In genomic region chr9:119346376-119346775, GRCm38 (mm10) we compare ENCODE assay signal across 28 mouse cellular contexts. TPM values are rescaled to one million over a fixed set of nuclear protein-coding genes. Genes with fewer than 3 reads are reported as not detected.
DNase-seq lines count a peak whose midpoint lies in the region; ATAC-seq lines count a peak whose summit lies in the region.
"Had no signal": no experiment of that assay in that cellular context is flagged by ENCODE, and none has a peak within 500 bp of the region (broad histone marks: within the 10 kb centered on the region; RNA-seq: fewer than 3 reads in every experiment).

No protein-coding gene starts in this region.

- intact Hi-C loops in left cerebral cortex, postnatal 25 days (cut with DNase I): loop anchor here (10.0 kb wide), 1 partner anchor 242 kb away; the partner anchor contains the start of gene Dlec1

- H3K27me3 ChIP-seq in heart, embryonic 12.5 days (replicated peaks): no peaks in the 10 kb centered on the region
- no peaks in the 10 kb centered on the region for H3K27me3 ChIP-seq in heart, embryonic 10.5 days (ENCODE audit: insufficient read depth, poor library complexity, severe bottlenecking)
- H3K27me3 ChIP-seq: CH12.LX; embryonic facial prominence, embryonic 13.5 days; forebrain, embryonic 12.5 days; forebrain, embryonic 15.5 days; hindbrain, embryonic 12.5 days; hindbrain, embryonic 15.5 days; Patski had no signal

- no peak for ATAC-seq in heart, embryonic 12.5 days (ENCODE audit: insufficient number of reproducible peaks, low FRiP score)
- ATAC-seq: forebrain, embryonic 15.5 days; intestine, postnatal 0 days; Patski had no signal

- H3K9ac ChIP-seq in heart, embryonic 12.5 days: 0 out of 2 replicates have a peak overlapping the region, but pooled peaks have one; percentile 8
- H3K9ac ChIP-seq: embryonic facial prominence, embryonic 13.5 days; forebrain, embryonic 12.5 days; forebrain, embryonic 15.5 days; hindbrain, embryonic 12.5 days; hindbrain, embryonic 15.5 days had no signal

- peaks cover 83% of the 10 kb centered on the region for H3K36me3 ChIP-seq in heart, embryonic 12.5 days
- H3K36me3 ChIP-seq in heart, embryonic 10.5 days: peaks cover 80% of the 10 kb centered on the region

- H3K9me3 ChIP-seq in heart, embryonic 12.5 days (replicated peaks): no peaks in the 10 kb centered on the region
- no peaks in the 10 kb centered on the region for H3K9me3 ChIP-seq in heart, embryonic 10.5 days
- H3K9me3 ChIP-seq: embryonic facial prominence, embryonic 10.5 days; embryonic facial prominence, embryonic 13.5 days; forebrain, embryonic 12.5 days; forebrain, embryonic 15.5 days; G1E; hindbrain, embryonic 12.5 days; hindbrain, embryonic 15.5 days had no signal

- no peak overlapping the region for H3K4me2 ChIP-seq in heart, embryonic 12.5 days
- H3K4me2 ChIP-seq: embryonic facial prominence, embryonic 13.5 days; forebrain, embryonic 12.5 days; forebrain, embryonic 15.5 days; hindbrain, embryonic 12.5 days; hindbrain, embryonic 15.5 days had no signal

- H3K4me1 ChIP-seq in heart, embryonic 12.5 days (replicated peaks): peaks cover 8% of the 10 kb centered on the region
- peaks cover 21% of the 10 kb centered on the region for H3K4me1 ChIP-seq in heart, embryonic 10.5 days

- H3K27ac ChIP-seq in heart, embryonic 12.5 days (ENCODE audit: poor library complexity, severe bottlenecking): no peak overlapping the region
- H3K27ac ChIP-seq in heart, embryonic 10.5 days: no peak overlapping the region
- H3K27ac ChIP-seq: embryonic facial prominence, embryonic 10.5 days; embryonic facial prominence, embryonic 13.5 days; forebrain, embryonic 12.5 days; forebrain, embryonic 15.5 days; hindbrain, embryonic 12.5 days; hindbrain, embryonic 15.5 days had no signal

- H3K4me3 ChIP-seq in heart, embryonic 12.5 days: no peak overlapping the region
- no peak overlapping the region for H3K4me3 ChIP-seq in heart, embryonic 10.5 days
- H3K4me3 ChIP-seq: embryonic facial prominence, embryonic 10.5 days; embryonic facial prominence, embryonic 13.5 days; erythroblast, embryonic 14.5 days; forebrain, embryonic 12.5 days; forebrain, embryonic 15.5 days; hindbrain, embryonic 12.5 days; hindbrain, embryonic 15.5 days had no signal

- DNase-seq in adrenal gland, adult 2 months: peak; percentile 64
- no peak for DNase-seq in adrenal gland, adult 18-20 months (ENCODE audit: low spot score in 2 of 2)
- no peak for DNase-seq in heart, embryonic 10.5 days (ENCODE audit: low spot score)
- peak; percentile 67 for DNase-seq in adrenal gland, postnatal 14 days
- peak; percentile 48 to 53 for DNase-seq in adrenal gland, postnatal 36 days
- no peak for DNase-seq in left cerebral cortex, postnatal 25 days (ENCODE audit: low spot score in 2 of 2)
- DNase-seq: B cell, adult 2 months; cerebellum, adult 2 months; cerebellum, postnatal 10 days; cerebellum, postnatal 36 days; embryo, embryonic 11 days; gastrocnemius, postnatal 25 days; heart, adult 18-20 months had no signal

- WGBS in heart, embryonic 12.5 days: 87% methylated on average over 8 of the region's 8 CpGs
- 87% methylated on average over 8 of the region's 8 CpGs for WGBS in heart, embryonic 10.5 days

RNA-seq across cellular contexts. Expression of gene Myd88, which starts 5.2 kb away (rescaled TPM):
- total RNA-seq in adrenal gland, adult 2 months (2021): 10 to 100 TPM; 26.9 to 34.5 TPM
- polyA plus RNA-seq in adrenal gland, adult 2 months (2012; rRNA removed): 18.5 and 19.7 TPM in 2 replicates
- 10 to 100 TPM; 28.0 to 30.3 TPM for total RNA-seq in adrenal gland, adult 18-20 months (2021)
- 10.8 and 12.7 TPM in 2 replicates for polyA plus RNA-seq in heart, embryonic 12.5 days (2016; fragmentation: Nextera tagmentation; extraction: Ambion mirVana)
- polyA plus RNA-seq in heart, embryonic 10.5 days (2016; fragmentation: Nextera tagmentation; extraction: Ambion mirVana): 11.4 and 11.6 TPM in 2 replicates
- total RNA-seq in adrenal gland, postnatal 14 days (2021): 26.2 and 27.3 TPM in 2 replicates
- total RNA-seq in adrenal gland, postnatal 36 days (2021): 10 to 100 TPM; 25.9 to 36.7 TPM
- total RNA-seq in left cerebral cortex, postnatal 25 days (2021): 1 to 10 TPM; 5.4 to 7.3 TPM

RNA-seq across cellular contexts. Expression of gene Acaa1a, which starts 6.9 kb away (rescaled TPM):
- total RNA-seq in adrenal gland, adult 2 months (2021): 100 to 1,000 TPM in 1 of 2 experiments, 10 to 100 TPM in 1; 79.6 to 121 TPM
- 607 and 681 TPM in 2 replicates for polyA plus RNA-seq in adrenal gland, adult 2 months (2012; rRNA removed)
- 100 to 1,000 TPM; 119 to 124 TPM for total RNA-seq in adrenal gland, adult 18-20 months (2021)
- polyA plus RNA-seq in heart, embryonic 12.5 days (2016; fragmentation: Nextera tagmentation; extraction: Ambion mirVana): 82.6 and 85.6 TPM in 2 replicates
- polyA plus RNA-seq in heart, embryonic 10.5 days (2016; fragmentation: Nextera tagmentation; extraction: Ambion mirVana): 86.5 and 91.8 TPM in 2 replicates
- total RNA-seq in adrenal gland, postnatal 14 days (2021): 106 and 108 TPM in 2 replicates
- 100 to 1,000 TPM; 104 to 116 TPM for total RNA-seq in adrenal gland, postnatal 36 days (2021)
- 10 to 100 TPM; 71.4 to 72.6 TPM for total RNA-seq in left cerebral cortex, postnatal 25 days (2021)

RNA-seq across cellular contexts. Expression of gene Xylb, which starts 10.8 kb away (rescaled TPM):
- 1 to 10 TPM; 1.5 to 1.8 TPM for total RNA-seq in adrenal gland, adult 2 months (2021)
- 1.1 and 1.2 TPM in 2 replicates for polyA plus RNA-seq in adrenal gland, adult 2 months (2012; rRNA removed)
- 1 to 10 TPM; 1.1 TPM for total RNA-seq in adrenal gland, adult 18-20 months (2021)
- 1.6 and 2.4 TPM in 2 replicates for polyA plus RNA-seq in heart, embryonic 12.5 days (2016; fragmentation: Nextera tagmentation; extraction: Ambion mirVana)
- polyA plus RNA-seq in heart, embryonic 10.5 days (2016; fragmentation: Nextera tagmentation; extraction: Ambion mirVana): 2.0 and 5.5 TPM in 2 replicates
- total RNA-seq in adrenal gland, postnatal 14 days (2021): 2.0 and 10.6 TPM in 2 replicates
- total RNA-seq in adrenal gland, postnatal 36 days (2021): under 1 TPM; 0.79 to 0.99 TPM
- 1 to 10 TPM; 3.3 to 3.8 TPM for total RNA-seq in left cerebral cortex, postnatal 25 days (2021)

RNA-seq across cellular contexts. Expression of gene Slc22a14, which starts 19.0 kb away (rescaled TPM):
- under 1 TPM in 1 of 2 experiments, not detected in 1; 0.12 TPM for total RNA-seq in adrenal gland, adult 2 months (2021)
- not detected in 2 replicates for polyA plus RNA-seq in adrenal gland, adult 2 months (2012; rRNA removed)
- not detected for total RNA-seq in adrenal gland, adult 18-20 months (2021)
- 0.13 TPM in 1 of 2 replicates, not detected in the other for polyA plus RNA-seq in heart, embryonic 12.5 days (2016; fragmentation: Nextera tagmentation; extraction: Ambion mirVana)
- polyA plus RNA-seq in heart, embryonic 10.5 days (2016; fragmentation: Nextera tagmentation; extraction: Ambion mirVana): not detected in 2 replicates
- total RNA-seq in adrenal gland, postnatal 14 days (2021): 0.19 TPM in 1 of 2 replicates, not detected in the other
- not detected for total RNA-seq in adrenal gland, postnatal 36 days (2021)
- not detected for total RNA-seq in left cerebral cortex, postnatal 25 days (2021)
- total RNA-seq: CH12.LX; G1E; gastrocnemius, adult 8-10 months; gastrocnemius, postnatal 25 days; heart, adult 18-20 months; hematopoietic stem cell, adult 5-6 weeks had no signal
- polyA plus RNA-seq: cerebellum, adult 2 months; embryonic facial prominence, embryonic 10.5 days; embryonic facial prominence, embryonic 13.5 days; erythroblast, embryonic 14.5 days; forebrain, embryonic 12.5 days; G1E; heart, embryonic 14.5 days; hindbrain, embryonic 12.5 days; hindbrain, embryonic 15.5 days; intestine, postnatal 0 days had no signal

RNA-seq across cellular contexts. Expression of gene Oxsr1, which starts 24.1 kb away (rescaled TPM):
- 10 to 100 TPM; 32.7 to 33.1 TPM for total RNA-seq in adrenal gland, adult 2 months (2021)
- polyA plus RNA-seq in adrenal gland, adult 2 months (2012; rRNA removed): 7.2 and 8.2 TPM in 2 replicates
- total RNA-seq in adrenal gland, adult 18-20 months (2021): 10 to 100 TPM; 30.7 to 35.3 TPM
- 13.5 and 14.9 TPM in 2 replicates for polyA plus RNA-seq in heart, embryonic 12.5 days (2016; fragmentation: Nextera tagmentation; extraction: Ambion mirVana)
- 12.0 and 13.6 TPM in 2 replicates for polyA plus RNA-seq in heart, embryonic 10.5 days (2016; fragmentation: Nextera tagmentation; extraction: Ambion mirVana)
- total RNA-seq in adrenal gland, postnatal 14 days (2021): 33.8 and 36.5 TPM in 2 replicates
- total RNA-seq in adrenal gland, postnatal 36 days (2021): 10 to 100 TPM; 32.1 to 35.7 TPM
- 10 to 100 TPM; 28.0 to 31.4 TPM for total RNA-seq in left cerebral cortex, postnatal 25 days (2021)

Comparison
In these comparisons a context has a peak if more than half of its experiments do, and no peak if none do; other contexts are left out.
1. DNase-seq: peak in adrenal gland, adult 2 months (single experiment), adrenal gland, postnatal 14 days (single experiment) and adrenal gland, postnatal 36 days (2 of 2); none in adrenal gland, adult 18-20 months (0 of 2), heart, embryonic 10.5 days (single experiment) and left cerebral cortex, postnatal 25 days (0 of 2).